Mouse (Mus musculus): ENCODE data around the gene Ksr2. TPM values are rescaled to one million over a fixed set of nuclear protein-coding genes. Genes with fewer than 3 reads are reported as not detected.
A peak's percentile ranks its signal among the peaks of the same experiment; 100 is the strongest.

Gene Ksr2
- polyA plus RNA-seq, 1 experiment from 2014 or later = 0.19 TPM

GRCm38 (mm10) chr5:117497084-117497483 lies 83.3 kb downstream of the Ksr2 start:
- Histone ChIP-seq H3K27me3 (ENCODE audit: control insufficient read depth, insufficient read depth, low read length) (no peaks in the 10 kb centered on the region), H3K4me1 (ENCODE audit: control insufficient read depth, insufficient read depth, low read length) (0 out of 2 replicates have a peak, but pooled peaks cover 11% of the 10 kb centered on the region), H3K27ac (ENCODE audit: low read depth, low read length) (no peak overlapping the region), H3K4me3 (ENCODE audit: low read depth, low read length) (no peak overlapping the region), H3K9me3 (replicated peaks; ENCODE audit: control insufficient read depth, low read length) (no peaks in the 10 kb centered on the region), H3K9ac (ENCODE audit: low read depth, low read length) (no peak overlapping the region), H3K36me3 (ENCODE audit: control insufficient read depth, insufficient read depth, low read length) (no peaks in the 10 kb centered on the region), H3K4me2 (no peak overlapping the region)
- no peak for ATAC-seq (replicated peaks; ENCODE audit: insufficient number of reproducible peaks, low FRiP score, low TSS enrichment)
- 55% methylated on average over 21 of the region's 21 CpGs for WGBS (ENCODE audit: insufficient replicate concordance)

GRCm38 (mm10) chr5:117502611-117503010 lies 88.8 kb downstream of the Ksr2 start:
- H3K27me3 ChIP-seq (ENCODE audit: control insufficient read depth, insufficient read depth, low read length) = no peaks in the 10 kb centered on the region
- no peaks in the 10 kb centered on the region for H3K4me1 ChIP-seq (ENCODE audit: control insufficient read depth, insufficient read depth, low read length)
- no peak overlapping the region for H3K4me3 ChIP-seq (ENCODE audit: low read depth, low read length)
- H3K27ac ChIP-seq (ENCODE audit: low read depth, low read length) = no peak overlapping the region
- H3K4me2 ChIP-seq = no peak overlapping the region
- H3K9ac ChIP-seq (ENCODE audit: low read depth, low read length) = no peak overlapping the region
- H3K36me3 ChIP-seq (ENCODE audit: control insufficient read depth, insufficient read depth, low read length) = no peaks in the 10 kb centered on the region
- ATAC-seq (replicated peaks; ENCODE audit: insufficient number of reproducible peaks, low FRiP score, low TSS enrichment) = no peak
- 77% methylated on average over 5 of the region's 5 CpGs for WGBS (ENCODE audit: insufficient replicate concordance)
- H3K9me3 ChIP-seq (replicated peaks; ENCODE audit: control insufficient read depth, low read length) = no peaks in the 10 kb centered on the region

GRCm38 (mm10) chr5:117504431-117504830 lies 90.6 kb downstream of the Ksr2 start:
- Histone ChIP-seq H3K27me3 (ENCODE audit: control insufficient read depth, insufficient read depth, low read length) (0 out of 2 replicates have a peak, but pooled peaks cover 2% of the 10 kb centered on the region), H3K36me3 (ENCODE audit: control insufficient read depth, insufficient read depth, low read length) (no peaks in the 10 kb centered on the region), H3K4me3 (ENCODE audit: low read depth, low read length) (no peak overlapping the region), H3K9ac (ENCODE audit: low read depth, low read length) (no peak overlapping the region), H3K4me2 (no peak overlapping the region), H3K4me1 (ENCODE audit: control insufficient read depth, insufficient read depth, low read length) (no peaks in the 10 kb centered on the region), H3K9me3 (replicated peaks; ENCODE audit: control insufficient read depth, low read length) (no peaks in the 10 kb centered on the region), H3K27ac (ENCODE audit: low read depth, low read length) (no peak overlapping the region)
- 81% methylated on average over 5 of the region's 5 CpGs for WGBS (ENCODE audit: insufficient replicate concordance)
- ATAC-seq (replicated peaks; ENCODE audit: insufficient number of reproducible peaks, low FRiP score, low TSS enrichment) = no peak

- no peak overlapping the region for H3K4me2 ChIP-seq
- no peaks in the 10 kb centered on the region for H3K36me3 ChIP-seq (ENCODE audit: control insufficient read depth, insufficient read depth, low read length)
- no peaks in the 10 kb centered on the region for H3K9me3 ChIP-seq (replicated peaks; ENCODE audit: control insufficient read depth, low read length)
- no peak for ATAC-seq (replicated peaks; ENCODE audit: insufficient number of reproducible peaks, low FRiP score, low TSS enrichment)
- no peak overlapping the region for H3K4me3 ChIP-seq (ENCODE audit: low read depth, low read length)
- H3K27me3 ChIP-seq (ENCODE audit: control insufficient read depth, insufficient read depth, low read length) = 0 out of 2 replicates have a peak, but pooled peaks cover 2% of the 10 kb centered on the region
- no peak overlapping the region for H3K9ac ChIP-seq (ENCODE audit: low read depth, low read length)
- whole genome bisulfite sequencing (ENCODE audit: insufficient replicate concordance) = 62% methylated on average over 10 of the region's 10 CpGs
- no peaks in the 10 kb centered on the region for H3K4me1 ChIP-seq (ENCODE audit: control insufficient read depth, insufficient read depth, low read length)
- no peak overlapping the region for H3K27ac ChIP-seq (ENCODE audit: low read depth, low read length)
Observed at GRCm38 (mm10) chr5:117505204-117505603, 91.4 kb downstream of the Ksr2 start.

GRCm38 (mm10) chr5:117505769-117506168 lies 92.0 kb downstream of the Ksr2 start:
- H3K36me3 ChIP-seq (ENCODE audit: control insufficient read depth, insufficient read depth, low read length) = no peaks in the 10 kb centered on the region
- no peak for ATAC-seq (replicated peaks; ENCODE audit: insufficient number of reproducible peaks, low FRiP score, low TSS enrichment)
- H3K4me2 ChIP-seq = no peak overlapping the region
- no peaks in the 10 kb centered on the region for H3K4me1 ChIP-seq (ENCODE audit: control insufficient read depth, insufficient read depth, low read length)
- H3K4me3 ChIP-seq (ENCODE audit: low read depth, low read length) = no peak overlapping the region
- H3K27me3 ChIP-seq (ENCODE audit: control insufficient read depth, insufficient read depth, low read length) = 0 out of 2 replicates have a peak, but pooled peaks cover 2% of the 10 kb centered on the region
- no peak overlapping the region for H3K27ac ChIP-seq (ENCODE audit: low read depth, low read length)
- no peaks in the 10 kb centered on the region for H3K9me3 ChIP-seq (replicated peaks; ENCODE audit: control insufficient read depth, low read length)
- no peak overlapping the region for H3K9ac ChIP-seq (ENCODE audit: low read depth, low read length)
- WGBS (ENCODE audit: insufficient replicate concordance) = 67% methylated on average over 7 of the region's 7 CpGs

GRCm38 (mm10) chr5:117506406-117506805 lies 92.6 kb downstream of the Ksr2 start:
- no peak overlapping the region for H3K27ac ChIP-seq (ENCODE audit: low read depth, low read length)

GRCm38 (mm10) chr5:117509511-117510375 lies 95.9 kb downstream of the Ksr2 start:
- 44% methylated on average over 21 of the region's 22 CpGs for WGBS (ENCODE audit: insufficient replicate concordance)
- Histone ChIP-seq H3K27me3 (ENCODE audit: control insufficient read depth, insufficient read depth, low read length) (0 out of 2 replicates have a peak, but pooled peaks cover 2% of the 10 kb centered on the region), H3K4me2 (peak overlapping the region; percentile 10; the same call in 1 of the 2 replicates), H3K9me3 (replicated peaks; ENCODE audit: control insufficient read depth, low read length) (no peaks in the 10 kb centered on the region), H3K27ac (ENCODE audit: low read depth, low read length) (no peak overlapping the region), H3K9ac (ENCODE audit: low read depth, low read length) (no peak overlapping the region), H3K4me1 (ENCODE audit: control insufficient read depth, insufficient read depth, low read length) (no peaks in the 10 kb centered on the region), H3K4me3 (ENCODE audit: low read depth, low read length) (no peak overlapping the region), H3K36me3 (ENCODE audit: control insufficient read depth, insufficient read depth, low read length) (no peaks in the 10 kb centered on the region)
- no peak for ATAC-seq (replicated peaks; ENCODE audit: insufficient number of reproducible peaks, low FRiP score, low TSS enrichment)

More at GRCm38 (mm10) chr5:117506406-117506805, 92.6 kb downstream of the Ksr2 start:
- no peak for ATAC-seq (replicated peaks; ENCODE audit: insufficient number of reproducible peaks, low FRiP score, low TSS enrichment)
- Histone ChIP-seq H3K4me3 (ENCODE audit: low read depth, low read length) (no peak overlapping the region), H3K4me1 (ENCODE audit: control insufficient read depth, insufficient read depth, low read length) (no peaks in the 10 kb centered on the region), H3K4me2 (no peak overlapping the region), H3K9ac (ENCODE audit: low read depth, low read length) (no peak overlapping the region), H3K27me3 (ENCODE audit: control insufficient read depth, insufficient read depth, low read length) (0 out of 2 replicates have a peak, but pooled peaks cover 2% of the 10 kb centered on the region), H3K36me3 (ENCODE audit: control insufficient read depth, insufficient read depth, low read length) (no peaks in the 10 kb centered on the region), H3K9me3 (replicated peaks; ENCODE audit: control insufficient read depth, low read length) (no peaks in the 10 kb centered on the region)
- 35% methylated on average over 13 of the region's 13 CpGs for WGBS (ENCODE audit: insufficient replicate concordance)

GRCm38 (mm10) chr5:117510864-117511263 lies 97.1 kb downstream of the Ksr2 start:
- Histone ChIP-seq H3K4me1 (ENCODE audit: control insufficient read depth, insufficient read depth, low read length) (no peaks in the 10 kb centered on the region), H3K4me2 (no peak overlapping the region), H3K27ac (ENCODE audit: low read depth, low read length) (no peak overlapping the region), H3K4me3 (ENCODE audit: low read depth, low read length) (no peak overlapping the region), H3K36me3 (ENCODE audit: control insufficient read depth, insufficient read depth, low read length) (no peaks in the 10 kb centered on the region), H3K9me3 (replicated peaks; ENCODE audit: control insufficient read depth, low read length) (no peaks in the 10 kb centered on the region), H3K9ac (ENCODE audit: low read depth, low read length) (no peak overlapping the region), H3K27me3 (ENCODE audit: control insufficient read depth, insufficient read depth, low read length) (0 out of 2 replicates have a peak, but pooled peaks cover 2% of the 10 kb centered on the region)
- WGBS (ENCODE audit: insufficient replicate concordance) = 62% methylated on average over 10 of the region's 10 CpGs
- no peak for ATAC-seq (replicated peaks; ENCODE audit: insufficient number of reproducible peaks, low FRiP score, low TSS enrichment)
